Mouse (Mus musculus) kidney, postnatal 0 days (tissue): Measurements from ENCODE around the gene Dll1. TPM values are rescaled to one million over a fixed set of nuclear protein-coding genes. Genes with fewer than 3 reads are reported as not detected.

ENCODE experiments used
- ATAC-seq: fragments of 200-750 bp; cut with Nextera tagmentation; replicated peaks from 2 replicates; pipeline ENCODE4 v1.8.0; 2017; ENCODE audit warnings: low read depth, moderate number of reproducible peaks, moderate TSS enrichment, moderate library complexity; ENCODE audit not compliant: low FRiP score
- DNase-seq: peaks from one replicate; pipeline ENCODE4 v3.0.0-alpha.2; 2016; ENCODE audit warnings: low spot score
- H3K27ac ChIP-seq: fragments of 300-500 bp; sonication (generic); 2 replicates; pipeline ENCODE4 v1.5.1; 2014; ENCODE audit warnings: mild to moderate bottlenecking
- H3K27me3 ChIP-seq: fragments of 300-500 bp; sonication (generic); 2 replicates; pipeline ENCODE4 v1.6.1; 2014; ENCODE audit warnings: low read length, mixed read lengths; ENCODE audit not compliant: insufficient read depth
- H3K36me3 ChIP-seq: fragments of 300-500 bp; sonication (generic); 2 replicates; pipeline ENCODE4 v1.6.1; 2014; ENCODE audit warnings: low read length, mixed read lengths; ENCODE audit not compliant: insufficient read depth
- H3K4me1 ChIP-seq: fragments of 300-500 bp; sonication (generic); replicated peaks from 2 replicates; pipeline ENCODE4 v1.6.1; 2014; ENCODE audit warnings: antibody characterized with exemption, low read length, mixed read lengths; ENCODE audit not compliant: insufficient read depth
- H3K4me2 ChIP-seq: fragments of 300-500 bp; sonication (generic); 2 replicates; pipeline ENCODE4 v1.6.1; 2014; ENCODE audit warnings: mild to moderate bottlenecking, low read length, moderate library complexity, mixed read lengths
- H3K4me3 ChIP-seq: fragments of 300-500 bp; sonication (generic); replicated peaks from 2 replicates; pipeline ENCODE4 v1.5.1; 2014; ENCODE audit warnings: low read depth, low read length
- H3K9ac ChIP-seq: fragments of 300-500 bp; sonication (generic); 2 replicates; pipeline ENCODE4 v1.6.1; 2014; ENCODE audit warnings: low read depth, low read length
- H3K9me3 ChIP-seq: fragments of 300-500 bp; sonication (generic); replicated peaks from 2 replicates; pipeline ENCODE4 v1.6.1; 2016; ENCODE audit warnings: low read length, inconsistent platforms, mixed read lengths
- CTCF ChIP-seq: IDR thresholded peaks from 2 replicates; pipeline ENCODE4 v1.5.1; 2016; ENCODE audit warnings: antibody characterized with exemption, low read depth, mild to moderate bottlenecking, moderate library complexity
- WGBS: fragments of 180-500 bp; shearing (Covaris S2); extraction: QIAGEN DNeasy Blood & Tissue Kit; methylation state at CpG from one replicate; pipeline ENCODE4 v1.1.7; 2014; 5-methylcytosine and 5-hydroxymethylcytosine counted together
- polyA plus RNA-seq: library from polyadenylated mRNA; unstranded; fragments of >200 nt; fragmentation: Nextera tagmentation; extraction: Ambion mirVana; gene quantifications from 2 replicates; pipeline ENCODE4 v1.2.1, GENCODE M21; 2015

The Dll1 gene
- polyA plus RNA-seq, 1 experiment from 2014 or later: 22.3 TPM

DNA sequence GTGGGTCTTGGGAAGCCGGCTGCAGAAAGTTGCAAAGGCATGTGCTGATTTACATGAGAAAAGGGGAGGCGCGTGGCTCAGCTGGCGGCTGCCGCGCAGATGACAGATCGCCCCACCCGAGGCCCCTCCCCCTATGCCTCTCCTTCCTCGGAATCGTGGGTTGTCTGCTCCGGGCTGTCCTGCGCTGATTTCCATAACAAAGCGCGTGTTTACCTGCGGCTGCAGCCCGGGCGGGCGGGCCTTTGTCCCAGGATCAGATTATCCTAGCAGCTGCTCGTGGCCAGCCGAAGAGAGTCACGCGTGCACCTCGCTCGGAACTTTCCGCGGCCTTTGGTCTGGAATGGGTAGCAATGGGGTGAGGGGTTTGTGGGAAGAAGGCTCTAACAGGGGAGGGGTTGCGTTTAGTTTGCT lies 4.0 kb upstream of the Dll1 start:
- H3K27me3 ChIP-seq: 0 out of 2 replicates have a peak, but pooled peaks cover 4% of the 10 kb centered on the region
- DNase-seq (peak; percentile 65), ATAC-seq (peak; percentile 31)

DNA sequence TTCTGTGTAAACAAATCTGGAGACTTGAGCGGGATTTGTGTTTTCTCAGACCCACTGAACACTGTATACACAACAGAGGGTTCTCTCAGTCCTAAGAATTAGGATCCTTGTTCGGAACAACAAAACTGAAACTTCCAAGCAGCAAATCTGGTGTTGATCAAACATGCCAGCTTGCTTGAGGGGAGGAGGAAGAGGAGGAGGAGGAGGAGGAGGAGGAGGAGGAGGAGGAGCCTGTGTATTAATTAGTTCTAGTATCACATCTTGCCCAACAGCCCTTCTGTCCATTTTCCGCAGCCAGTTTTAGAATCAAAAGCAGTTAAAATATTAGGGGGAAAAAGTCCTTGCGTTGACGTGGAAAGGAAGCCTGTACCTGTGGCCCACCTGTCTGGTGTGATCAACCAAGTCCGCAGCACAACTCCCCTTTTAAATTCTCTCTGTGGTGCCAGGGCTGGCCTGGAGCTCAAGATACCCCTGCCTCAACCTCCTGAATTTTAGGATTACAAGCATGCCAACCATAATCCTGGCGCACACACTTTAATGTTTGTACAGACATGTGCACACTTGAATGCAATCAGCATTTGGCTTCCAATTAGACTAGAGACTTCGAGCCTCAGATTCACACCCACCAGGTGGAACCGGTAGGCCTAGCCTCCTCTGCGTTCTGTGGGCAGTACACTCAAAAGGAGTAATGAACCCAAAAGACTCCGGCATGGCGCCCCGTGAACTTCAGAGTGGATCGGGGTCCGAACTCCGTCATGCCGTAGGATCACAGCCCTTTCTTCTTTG lies 3.3 kb upstream of the Dll1 start:
- no peaks in the 10 kb centered on the region for H3K36me3 ChIP-seq
- peak overlapping the region; percentile 46; the same call in 1 of the 2 replicates for H3K9ac ChIP-seq
- H3K27me3 ChIP-seq: 0 out of 2 replicates have a peak, but pooled peaks cover 4% of the 10 kb centered on the region
- no peaks in the 10 kb centered on the region for H3K9me3 ChIP-seq
- H3K27ac ChIP-seq: no peak overlapping the region
- no peak for TF ChIP-seq CTCF
- peak overlapping the region; percentile 79 for H3K4me2 ChIP-seq
- peaks cover 16% of the 10 kb centered on the region for H3K4me1 ChIP-seq
- 16% methylated on average over 17 of the region's 17 CpGs for WGBS
- ATAC-seq: no peak
- H3K4me3 ChIP-seq: peak overlapping the region; percentile 40
- DNase-seq: peak; percentile 21

More for the DNA sequence above, 4.0 kb upstream of the Dll1 start:
- Histone ChIP-seq H3K4me3 (peak overlapping the region; percentile 40), H3K9ac (peak overlapping the region; percentile 46; the same call in 1 of the 2 replicates), H3K4me1 (peaks cover 16% of the 10 kb centered on the region), H3K27ac (peak overlapping the region; percentile 70), H3K4me2 (peak overlapping the region; percentile 79), H3K9me3 (no peaks in the 10 kb centered on the region), H3K36me3 (no peaks in the 10 kb centered on the region)
- TF ChIP-seq CTCF: no peak
- WGBS: 1% methylated on average over 27 of the region's 27 CpGs

DNA sequence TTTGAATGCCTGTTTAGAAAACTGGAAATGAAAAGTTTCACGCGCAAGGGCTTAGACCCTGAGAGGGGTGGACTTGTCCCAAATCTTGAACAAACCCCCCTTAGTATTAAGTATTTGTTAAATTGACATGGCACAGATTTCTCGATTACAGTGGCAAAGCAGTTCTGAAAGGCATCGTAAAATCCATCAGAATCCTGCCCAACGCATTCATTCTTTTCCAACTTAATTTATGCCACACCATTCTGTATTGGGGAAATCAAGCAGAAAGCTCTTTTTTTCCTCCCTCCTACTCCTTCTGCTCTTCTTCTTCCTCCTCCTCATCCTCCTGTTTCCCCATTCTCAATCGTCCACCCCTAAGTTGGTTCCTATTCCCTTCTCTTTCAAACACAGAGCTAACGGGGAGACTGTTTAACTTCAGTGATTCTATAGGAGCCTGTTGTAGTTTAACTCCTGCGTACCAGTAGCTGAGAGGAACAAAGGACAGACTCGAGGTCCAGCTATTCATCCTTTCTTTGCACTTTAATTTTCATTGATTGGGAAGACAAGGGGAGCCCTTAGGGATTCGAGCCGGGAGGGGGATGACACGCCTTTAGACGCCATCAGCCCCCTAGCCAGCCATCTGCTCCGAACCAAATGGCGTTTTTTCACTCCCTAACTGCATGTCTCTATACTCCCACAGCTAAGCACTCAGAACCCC lies 1.9 kb upstream of the Dll1 start:
- peaks cover 16% of the 10 kb centered on the region for H3K4me1 ChIP-seq
- 0 out of 2 replicates have a peak, but pooled peaks cover 4% of the 10 kb centered on the region for H3K27me3 ChIP-seq
- H3K9me3 ChIP-seq: no peaks in the 10 kb centered on the region
- WGBS: 17% methylated on average over 15 of the region's 15 CpGs
- H3K36me3 ChIP-seq: no peaks in the 10 kb centered on the region
- ATAC-seq: no peak
- no peak for TF ChIP-seq CTCF
- H3K9ac ChIP-seq: no peak overlapping the region
- DNase-seq: no peak
- no peak overlapping the region for H3K27ac ChIP-seq
- H3K4me2 ChIP-seq: no peak overlapping the region
- no peak overlapping the region for H3K4me3 ChIP-seq

DNA sequence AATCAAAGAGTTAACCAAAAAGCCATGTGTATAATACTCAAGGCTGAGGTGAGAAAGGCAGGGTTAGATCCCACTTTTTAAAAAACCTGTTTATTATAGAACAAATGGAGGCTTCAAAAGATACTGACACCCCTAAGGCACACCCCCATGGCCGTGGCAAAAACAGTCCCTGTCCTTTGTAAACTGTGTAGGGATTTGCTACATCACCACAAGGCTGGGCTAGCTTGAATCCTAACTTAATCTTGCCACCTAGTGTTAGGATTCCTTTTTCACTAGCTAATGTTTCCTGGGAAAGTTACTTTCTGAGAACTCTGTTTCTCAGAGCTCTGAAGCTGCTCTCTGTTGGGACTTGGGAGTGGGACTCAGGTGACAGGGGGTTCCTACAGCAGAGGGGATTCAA lies 1.2 kb upstream of the Dll1 start:
- Histone ChIP-seq H3K27me3 (0 out of 2 replicates have a peak, but pooled peaks cover 4% of the 10 kb centered on the region), H3K36me3 (no peaks in the 10 kb centered on the region), H3K27ac (no peak overlapping the region), H3K9ac (no peak overlapping the region), H3K4me2 (no peak overlapping the region), H3K9me3 (no peaks in the 10 kb centered on the region), H3K4me1 (peaks cover 20% of the 10 kb centered on the region), H3K4me3 (no peak overlapping the region)
- 0% methylated on average over 1 of the region's 1 CpGs for WGBS
- peak; percentile 92 for DNase-seq
- no peak for ATAC-seq
- TF ChIP-seq CTCF: peak; percentile 77

DNA sequence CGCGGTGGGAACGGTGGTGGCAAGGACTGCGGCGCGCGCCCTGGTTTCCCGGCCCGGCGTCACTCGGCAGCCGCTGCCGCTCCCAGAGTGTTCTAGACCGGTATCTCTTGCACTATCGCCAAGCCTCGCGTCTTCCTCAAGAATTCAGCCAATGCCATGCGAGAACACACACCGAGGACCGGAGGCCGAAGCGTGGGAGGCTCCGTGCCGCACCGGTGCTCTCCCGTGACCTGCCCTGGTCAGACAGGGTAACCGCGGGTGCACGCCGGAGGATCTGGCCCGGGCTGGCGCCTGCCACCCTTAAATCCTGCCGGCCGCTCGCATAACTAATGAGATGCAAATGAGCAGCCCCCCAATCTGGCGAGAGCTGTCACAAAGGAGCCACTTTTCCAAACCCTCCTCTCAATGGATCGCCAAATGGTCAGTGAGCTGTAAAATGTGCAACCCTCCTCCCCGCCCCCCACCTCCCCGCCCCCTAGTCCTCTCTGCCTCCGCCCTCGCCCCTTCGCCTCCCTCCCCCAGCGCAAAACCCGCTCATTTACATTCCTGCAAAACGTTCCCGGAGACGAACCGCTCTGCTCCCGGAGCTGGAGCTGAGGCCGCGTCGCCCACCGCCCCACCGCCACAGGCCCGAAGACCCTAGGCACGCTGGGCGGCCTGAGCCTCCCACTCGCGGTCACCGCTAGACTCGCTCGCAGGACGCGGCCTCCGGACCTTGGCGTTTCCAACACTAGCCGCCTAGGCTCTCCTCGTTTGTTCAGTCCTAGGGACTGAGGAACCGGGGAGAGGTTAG lies 775 bp downstream of the Dll1 start:
- H3K4me2 ChIP-seq: peak overlapping the region; percentile 71
- H3K4me1 ChIP-seq: peaks cover 19% of the 10 kb centered on the region
- TF ChIP-seq CTCF: no peak
- WGBS: under 1% methylated on average over 67 of the region's 69 CpGs
- ATAC-seq (peak; percentile 79), DNase-seq (peak; percentile 78)
- no peaks in the 10 kb centered on the region for H3K9me3 ChIP-seq
- H3K36me3 ChIP-seq: no peaks in the 10 kb centered on the region
- H3K4me3 ChIP-seq: peak overlapping the region; percentile 76
- H3K27ac ChIP-seq: peak overlapping the region; percentile 77
- peak overlapping the region; percentile 69 for H3K9ac ChIP-seq
- 0 out of 2 replicates have a peak, but pooled peaks cover 4% of the 10 kb centered on the region for H3K27me3 ChIP-seq
